Mouse (Mus musculus) kidney, adult 8-10 months (tissue): ENCODE measurements around the gene Safb2.
A peak's percentile ranks its signal among the peaks of the same experiment; 100 is the strongest.

Source experiments
- DNase-seq, 2 experiments: peaks; one replicate each; pipeline ENCODE4 v3.0.0; 2022

The Safb2 gene

GRCm38 (mm10) chr17:56554122-56554551, 30.2 kb downstream of the Safb2 start, which contains the start of gene Gm20219:
Gm20219 (minus strand) TSS chr17:56554387.
- peak in 1 of 2 experiments; percentile 28 for DNase-seq

- peak; percentile 38 to 67 for DNase-seq
Measured at GRCm38 (mm10) chr17:56552781-56553363, 31.5 kb downstream of the Safb2 start.

GRCm38 (mm10) chr17:56551841-56552581, 32.4 kb downstream of the Safb2 start:
- no peak for DNase-seq

- DNase-seq: no peak
Measured at GRCm38 (mm10) chr17:56550784-56551475, 33.5 kb downstream of the Safb2 start.

- no peak for DNase-seq
Measured at GRCm38 (mm10) chr17:56548605-56549105, 35.7 kb downstream of the Safb2 start.

GRCm38 (mm10) chr17:56547846-56548604, 36.4 kb downstream of the Safb2 start:
- DNase-seq: no peak

- no peak for DNase-seq
Measured at GRCm38 (mm10) chr17:56547116-56547845, 37.1 kb downstream of the Safb2 start.

- DNase-seq: no peak
Measured at GRCm38 (mm10) chr17:56546576-56546975, 37.8 kb downstream of the Safb2 start.

GRCm38 (mm10) chr17:56545945-56546344, 38.4 kb downstream of the Safb2 start:
- no peak for DNase-seq

GRCm38 (mm10) chr17:56544699-56545387, 39.5 kb downstream of the Safb2 start:
- no peak for DNase-seq

GRCm38 (mm10) chr17:56543684-56544224, 40.6 kb downstream of the Safb2 start:
- no peak for DNase-seq

- DNase-seq: no peak
Measured at GRCm38 (mm10) chr17:56542736-56543135, 41.6 kb downstream of the Safb2 start.

GRCm38 (mm10) chr17:56540562-56540975, 43.8 kb downstream of the Safb2 start:
- DNase-seq: no peak

- DNase-seq: no peak
Measured at GRCm38 (mm10) chr17:56537912-56538311, 46.5 kb downstream of the Safb2 start.

- DNase-seq: no peak
Measured at GRCm38 (mm10) chr17:56536874-56537273, 47.5 kb downstream of the Safb2 start.

- no peak for DNase-seq
Measured at GRCm38 (mm10) chr17:56536192-56536591, 48.2 kb downstream of the Safb2 start.

- DNase-seq: no peak
Measured at GRCm38 (mm10) chr17:56524943-56525342, 59.4 kb downstream of the Safb2 start.

GRCm38 (mm10) chr17:56522744-56523143, 61.6 kb downstream of the Safb2 start:
- DNase-seq: no peak

GRCm38 (mm10) chr17:56515690-56516410, 68.5 kb downstream of the Safb2 start:
- DNase-seq: no peak

GRCm38 (mm10) chr17:56514916-56515315, 69.5 kb downstream of the Safb2 start:
- DNase-seq: no peak
